Comparison of ENCODE assay signal across 13 mouse cellular contexts in the genomic region with DNA sequence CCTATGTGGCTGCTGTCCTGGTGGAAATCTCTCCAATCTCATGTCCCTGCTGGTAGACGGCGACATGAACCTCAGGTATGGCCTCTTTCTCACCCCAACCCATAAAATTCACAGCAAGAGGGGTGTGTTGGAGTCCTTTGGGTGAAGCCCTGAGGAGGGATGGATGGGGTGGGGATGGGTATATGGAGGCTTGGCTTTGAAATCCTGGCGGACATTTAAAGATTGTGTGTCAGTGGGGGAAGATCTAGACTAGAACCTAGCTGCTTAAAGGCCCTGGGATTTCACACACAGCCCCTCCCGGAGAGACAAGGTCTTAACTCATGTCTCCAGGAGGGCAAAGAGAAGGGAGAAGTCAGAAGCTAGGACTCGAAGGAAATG. TPM values are rescaled to one million over a fixed set of nuclear protein-coding genes. Genes with fewer than 3 reads are reported as not detected.
DNase-seq lines count a peak whose midpoint lies in the region; ATAC-seq and TF ChIP-seq lines count a peak whose summit lies in the region.
"Had no signal": no experiment of that assay in that cellular context is flagged by ENCODE, and none has a peak within 500 bp of the region (broad histone marks: within the 10 kb centered on the region; RNA-seq: fewer than 3 reads in every experiment).

No protein-coding gene starts in this region.

- H3K4me3 ChIP-seq in heart, embryonic 11.5 days (ENCODE audit: low read depth, low read length), result no peak overlapping the region; the same call in 1 of the 2 replicates
- H3K4me3 ChIP-seq in stomach, embryonic 14.5 days (ENCODE audit: low read depth, low read length), result peak overlapping the region; percentile 35; the same call in 1 of the 2 replicates
- H3K4me3 ChIP-seq in stomach, postnatal 0 days (ENCODE audit: low read depth, low read length), result no peak overlapping the region; the same call in 1 of the 2 replicates
- peak overlapping the region; percentile 45 for H3K4me3 ChIP-seq in limb, embryonic 13.5 days

- TF ChIP-seq EP300 in stomach, postnatal 0 days (optimal IDR thresholded peaks at IDR 0.05), result no peak

- no peaks in the 10 kb centered on the region for H3K9me3 ChIP-seq in heart, embryonic 11.5 days (replicated peaks; ENCODE audit: control insufficient read depth, low read length)
- H3K9me3 ChIP-seq in stomach, embryonic 14.5 days (ENCODE audit: control insufficient read depth, low read depth, low read length), result no peaks in the 10 kb centered on the region
- H3K9me3 ChIP-seq in stomach, postnatal 0 days (ENCODE audit: control insufficient read depth, low read length), result no peaks in the 10 kb centered on the region
- H3K9me3 ChIP-seq in limb, embryonic 13.5 days, result no peaks in the 10 kb centered on the region

- no peak for TF ChIP-seq CTCF in stomach, postnatal 0 days (IDR thresholded peaks at IDR 0.05; ENCODE audit: low read depth)

- peak overlapping the region; percentile 83 for H3K4me2 ChIP-seq in heart, embryonic 11.5 days
- peak overlapping the region; percentile 60 for H3K4me2 ChIP-seq in stomach, embryonic 14.5 days (replicated peaks; ENCODE audit: low read depth, low read length)
- no peak overlapping the region; the same call in 1 of the 2 replicates for H3K4me2 ChIP-seq in stomach, postnatal 0 days (replicated peaks; ENCODE audit: low read depth)
- H3K4me2 ChIP-seq in limb, embryonic 13.5 days (replicated peaks), result peak overlapping the region; percentile 80

- peaks cover 29% of the 10 kb centered on the region for H3K27me3 ChIP-seq in heart, embryonic 11.5 days (ENCODE audit: control insufficient read depth, insufficient read depth, low read length)
- H3K27me3 ChIP-seq in stomach, embryonic 14.5 days (ENCODE audit: control insufficient read depth, insufficient read depth, low read length), result peaks cover 13% of the 10 kb centered on the region; the same call in 1 of the 2 replicates
- H3K27me3 ChIP-seq in stomach, postnatal 0 days (ENCODE audit: control insufficient read depth, insufficient read depth, low read length), result peaks cover 3% of the 10 kb centered on the region; the same call in 1 of the 2 replicates
- peaks cover 59% of the 10 kb centered on the region for H3K27me3 ChIP-seq in limb, embryonic 13.5 days

- H3K9ac ChIP-seq in heart, embryonic 11.5 days (ENCODE audit: low read depth, low read length), result no peak overlapping the region
- H3K9ac ChIP-seq in stomach, embryonic 14.5 days (replicated peaks; ENCODE audit: low read depth, low read length), result no peak overlapping the region
- H3K9ac ChIP-seq in stomach, postnatal 0 days (ENCODE audit: low read length), result no peak overlapping the region
- H3K9ac ChIP-seq in limb, embryonic 13.5 days, result no peak overlapping the region

- intact Hi-C loops in heart, postnatal 14 days (cut with DNase I), result loop anchor here (2.0 kb wide), 1 partner anchor 421 kb away; a partner anchor contains a TSS

- no peak for DNase-seq in heart, postnatal 14 days
- no peak for DNase-seq in stomach, postnatal 0 days (ENCODE audit: low spot score)
- DNase-seq in urinary bladder, postnatal 25 days (ENCODE audit: low spot score), result no peak
- no peak for DNase-seq in thymus, postnatal 4 days
- no peak for DNase-seq in right cerebral cortex, postnatal 25 days
- DNase-seq: cerebellum, adult 18-20 months had no signal

- ATAC-seq in heart, embryonic 11.5 days (replicated peaks; ENCODE audit: insufficient number of reproducible peaks, low FRiP score, low TSS enrichment), result no peak
- ATAC-seq in stomach, embryonic 14.5 days (ENCODE audit: insufficient number of reproducible peaks, insufficient read depth, low FRiP score, low read depth), result no peak
- ATAC-seq in stomach, postnatal 0 days (ENCODE audit: low FRiP score, low TSS enrichment), result no peak
- ATAC-seq in limb, embryonic 13.5 days (ENCODE audit: low FRiP score, low read depth), result no peak

- H3K36me3 ChIP-seq in heart, embryonic 11.5 days (ENCODE audit: control insufficient read depth, insufficient read depth, low read length), result no peaks in the 10 kb centered on the region
- no peaks in the 10 kb centered on the region for H3K36me3 ChIP-seq in stomach, embryonic 14.5 days (ENCODE audit: control insufficient read depth, insufficient read depth, low read length)
- H3K36me3 ChIP-seq in stomach, postnatal 0 days (ENCODE audit: control insufficient read depth, insufficient read depth, low read length), result no peaks in the 10 kb centered on the region
- no peaks in the 10 kb centered on the region for H3K36me3 ChIP-seq in limb, embryonic 13.5 days

- 30% methylated on average over 5 of the region's 5 CpGs for WGBS in heart, embryonic 11.5 days (ENCODE audit: insufficient replicate concordance)
- 36% methylated on average over 5 of the region's 5 CpGs for WGBS in stomach, embryonic 14.5 days
- WGBS in stomach, postnatal 0 days, result 50% methylated on average over 5 of the region's 5 CpGs
- 32% methylated on average over 5 of the region's 5 CpGs for WGBS in limb, embryonic 13.5 days

- H3K4me1 ChIP-seq in heart, embryonic 11.5 days (ENCODE audit: control insufficient read depth, insufficient read depth, low read length), result no peaks in the 10 kb centered on the region
- no peaks in the 10 kb centered on the region for H3K4me1 ChIP-seq in stomach, embryonic 14.5 days (ENCODE audit: control insufficient read depth, insufficient read depth, low read length)
- no peaks in the 10 kb centered on the region for H3K4me1 ChIP-seq in stomach, postnatal 0 days (replicated peaks; ENCODE audit: control insufficient read depth, insufficient read depth)
- H3K4me1 ChIP-seq in limb, embryonic 13.5 days, result peaks cover 7% of the 10 kb centered on the region; the same call in 1 of the 2 replicates

- no peak overlapping the region for H3K27ac ChIP-seq in heart, embryonic 11.5 days (ENCODE audit: low read depth, low read length)
- no peak overlapping the region for H3K27ac ChIP-seq in stomach, embryonic 14.5 days (ENCODE audit: low read length)
- H3K27ac ChIP-seq in stomach, postnatal 0 days (replicated peaks), result no peak overlapping the region
- no peak overlapping the region for H3K27ac ChIP-seq in limb, embryonic 13.5 days

RNA-seq across cellular contexts. Expression of a gene that starts 0.9 kb away (rescaled TPM):
- 0.43 and 0.72 TPM in 2 replicates for polyA plus RNA-seq in heart, embryonic 11.5 days (2014; fragmentation: Nextera tagmentation; extraction: Ambion mirVana)
- not detected for total RNA-seq in heart, postnatal 14 days (2021)
- 14.2 and 14.4 TPM in 2 replicates for polyA plus RNA-seq in stomach, embryonic 14.5 days (2014; fragmentation: Nextera tagmentation; extraction: Ambion mirVana)
- 3.9 and 4.1 TPM in 2 replicates for polyA plus RNA-seq in stomach, postnatal 0 days (2015; fragmentation: Nextera tagmentation; extraction: Ambion mirVana)
- 0.28 and 0.66 TPM in 2 replicates for polyA plus RNA-seq in limb, embryonic 13.5 days (2015; fragmentation: Nextera tagmentation; extraction: Ambion mirVana)
- total RNA-seq: neutrophil, adult 5-6 weeks had no signal

RNA-seq across cellular contexts. Expression of a gene that starts 33.1 kb away (rescaled TPM):
- not detected in 2 replicates for polyA plus RNA-seq in heart, embryonic 11.5 days (2014; fragmentation: Nextera tagmentation; extraction: Ambion mirVana)
- total RNA-seq in heart, postnatal 14 days (2021), result not detected
- polyA plus RNA-seq in stomach, embryonic 14.5 days (2014; fragmentation: Nextera tagmentation; extraction: Ambion mirVana), result not detected in 2 replicates
- not detected in 2 replicates for polyA plus RNA-seq in stomach, postnatal 0 days (2015; fragmentation: Nextera tagmentation; extraction: Ambion mirVana)
- not detected in 2 replicates for polyA plus RNA-seq in limb, embryonic 13.5 days (2015; fragmentation: Nextera tagmentation; extraction: Ambion mirVana)
- polyA plus RNA-seq: frontal cortex, adult 2 months; lung, embryonic 16.5 days; testis, adult 2 months had no signal

Comparison
In these comparisons a context has a peak if more than half of its experiments do, and no peak if none do; other contexts are left out.
1. H3K4me3 ChIP-seq: peak in stomach, embryonic 14.5 days (single experiment) and limb, embryonic 13.5 days (single experiment); none in heart, embryonic 11.5 days (single experiment) and stomach, postnatal 0 days (single experiment).